Mouse (Mus musculus) forebrain, embryonic 11.5 days (tissue): ENCODE results near the gene Cacnb4. TPM values are rescaled to one million over a fixed set of nuclear protein-coding genes. Genes with fewer than 3 reads are reported as not detected.

Experiments
- ATAC-seq: fragments of 200-750 bp; cut with Nextera tagmentation; replicated peaks from 2 replicates; pipeline ENCODE4 v1.8.0; 2017; ENCODE audit warnings: moderate TSS enrichment; ENCODE audit not compliant: low FRiP score
- DNase-seq: peaks from one replicate; pipeline ENCODE4 v3.0.0-alpha.2; 2017; ENCODE audit warnings: low spot score
- H3K27ac ChIP-seq: fragments of 300-500 bp; sonication (generic); 2 replicates; pipeline ENCODE4 v1.5.1; 2014; ENCODE audit warnings: low read depth, low read length
- H3K27me3 ChIP-seq: fragments of 300-500 bp; sonication (generic); 2 replicates; pipeline ENCODE4 v1.6.1; 2014; ENCODE audit warnings: mild to moderate bottlenecking, low read length, mixed read lengths; ENCODE audit not compliant: control insufficient read depth, insufficient read depth
- H3K36me3 ChIP-seq: fragments of 300-500 bp; sonication (generic); 2 replicates; pipeline ENCODE4 v1.6.1; 2014; ENCODE audit warnings: mild to moderate bottlenecking, low read length, moderate library complexity, mixed read lengths; ENCODE audit not compliant: control insufficient read depth, insufficient read depth
- H3K4me1 ChIP-seq: fragments of 300-500 bp; sonication (generic); replicated peaks from 2 replicates; pipeline ENCODE4 v1.6.1; 2014; ENCODE audit warnings: low read length, mixed read lengths; ENCODE audit not compliant: control insufficient read depth, insufficient read depth
- H3K4me2 ChIP-seq: fragments of 300-500 bp; sonication (generic); 2 replicates; pipeline ENCODE4 v1.6.1; 2014; ENCODE audit warnings: low read depth, mild to moderate bottlenecking, low read length, moderate library complexity, mixed read lengths; ENCODE audit not compliant: severe bottlenecking
- H3K4me3 ChIP-seq: fragments of 300-500 bp; sonication (generic); 2 replicates; pipeline ENCODE4 v1.5.1; 2014; ENCODE audit warnings: low read depth, low read length
- H3K9ac ChIP-seq: fragments of 300-500 bp; sonication (generic); 2 replicates; pipeline ENCODE4 v1.6.1; 2014; ENCODE audit warnings: low read length
- H3K9me3 ChIP-seq: fragments of 300-500 bp; sonication (generic); 2 replicates; pipeline ENCODE4 v1.6.1; 2016; ENCODE audit warnings: low read length, mixed read lengths; ENCODE audit not compliant: control insufficient read depth
- WGBS: fragments of 180-500 bp; shearing (Covaris S2); extraction: QIAGEN DNeasy Blood & Tissue Kit; methylation state at CpG from one replicate; pipeline ENCODE4 v1.1.7; 2014; 5-methylcytosine and 5-hydroxymethylcytosine counted together
- polyA plus RNA-seq: library from polyadenylated mRNA; unstranded; fragments of >200 nt; fragmentation: Nextera tagmentation; extraction: Ambion mirVana; gene quantifications from 2 replicates; pipeline ENCODE4 v1.2.1, GENCODE M21; 2014

Cacnb4 gene
- polyA plus RNA-seq, 1 experiment from 2014 or later: 2.6 TPM

DNA sequence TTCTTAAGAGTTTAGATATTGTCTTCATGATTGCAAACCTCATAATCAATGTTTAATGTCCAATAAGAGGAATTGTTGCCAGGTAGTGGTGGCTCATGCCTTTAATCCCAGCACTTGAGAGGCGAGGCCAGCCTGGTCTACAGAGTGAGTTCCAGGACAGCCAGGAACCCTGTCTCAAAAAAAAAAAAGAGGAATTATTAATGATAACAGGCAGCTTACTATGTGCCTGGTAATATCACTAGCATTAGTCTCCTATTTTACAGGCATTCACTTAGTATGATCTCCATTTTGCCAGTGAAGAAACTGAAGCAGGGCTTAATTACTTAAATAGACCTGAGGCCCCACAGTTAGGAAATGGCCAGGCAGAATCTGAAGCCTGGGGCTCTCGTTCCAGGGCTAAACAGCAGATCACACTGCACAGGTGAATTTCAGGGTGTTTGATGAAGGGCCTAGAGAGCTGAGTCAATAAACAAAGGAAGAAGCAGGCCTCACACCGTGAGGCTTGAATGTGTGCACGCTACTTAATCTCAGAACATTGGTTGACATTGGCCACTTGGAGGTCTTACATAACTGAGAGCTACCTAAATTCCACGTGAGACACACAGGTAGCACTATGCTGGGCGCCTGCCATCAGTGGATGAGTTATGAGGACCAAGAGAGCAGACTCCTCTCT is 37.6 kb downstream of the Cacnb4 start:
- no peak for DNase-seq
- H3K27ac ChIP-seq: no peak overlapping the region
- H3K27me3 ChIP-seq: peaks cover 4% of the 10 kb centered on the region; the same call in 1 of the 2 replicates
- no peaks in the 10 kb centered on the region for H3K36me3 ChIP-seq
- H3K4me3 ChIP-seq: no peak overlapping the region
- 77% methylated on average over 6 of the region's 6 CpGs for WGBS
- H3K9me3 ChIP-seq: no peaks in the 10 kb centered on the region
- H3K4me1 ChIP-seq: peaks cover 6% of the 10 kb centered on the region; the same call in 1 of the 2 replicates
- H3K9ac ChIP-seq: no peak overlapping the region
- ATAC-seq: no peak
- no peak overlapping the region for H3K4me2 ChIP-seq

DNA sequence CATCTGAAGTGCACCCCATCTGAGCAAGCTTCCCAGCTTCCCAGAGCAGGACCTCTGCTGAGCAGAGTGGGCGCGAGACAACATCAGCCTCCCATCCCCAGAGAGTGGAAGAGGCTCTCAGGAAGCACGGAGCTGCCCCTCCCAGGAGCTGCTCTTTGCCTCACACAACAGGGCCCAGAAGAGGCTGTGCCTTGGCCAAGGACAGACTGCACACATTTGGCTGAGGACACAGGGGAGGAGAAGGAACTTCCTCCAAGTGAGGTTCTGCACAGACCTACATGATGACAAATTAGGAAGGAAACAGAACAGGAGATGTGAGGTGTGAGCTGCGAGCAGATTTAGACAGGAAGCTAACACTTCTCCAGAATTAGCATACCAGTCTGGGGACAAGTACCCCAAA is 38.4 kb downstream of the Cacnb4 start:
- no peaks in the 10 kb centered on the region for H3K36me3 ChIP-seq
- no peak for DNase-seq
- no peak overlapping the region for H3K9ac ChIP-seq
- ATAC-seq: no peak
- H3K4me1 ChIP-seq: peaks cover 7% of the 10 kb centered on the region; the same call in 1 of the 2 replicates
- H3K9me3 ChIP-seq: no peaks in the 10 kb centered on the region
- peaks cover 8% of the 10 kb centered on the region; the same call in 1 of the 2 replicates for H3K27me3 ChIP-seq
- WGBS: 52% methylated on average over 4 of the region's 4 CpGs
- H3K27ac ChIP-seq: no peak overlapping the region
- no peak overlapping the region for H3K4me2 ChIP-seq
- H3K4me3 ChIP-seq: no peak overlapping the region

- H3K4me3 ChIP-seq: no peak overlapping the region
- H3K9ac ChIP-seq: no peak overlapping the region
- peaks cover 7% of the 10 kb centered on the region; the same call in 1 of the 2 replicates for H3K4me1 ChIP-seq
- H3K27me3 ChIP-seq: peaks cover 8% of the 10 kb centered on the region; the same call in 1 of the 2 replicates
- no peaks in the 10 kb centered on the region for H3K9me3 ChIP-seq
- DNase-seq: no peak
- no peak for ATAC-seq
- H3K27ac ChIP-seq: no peak overlapping the region
- no peaks in the 10 kb centered on the region for H3K36me3 ChIP-seq
- WGBS: 49% methylated on average over 5 of the region's 5 CpGs
- no peak overlapping the region for H3K4me2 ChIP-seq
Observed at GRCm38 (mm10) chr2:52636051-52636450, 40.6 kb downstream of the Cacnb4 start.

- ATAC-seq (peak; percentile 81), DNase-seq (peak; percentile 69)
- no peak overlapping the region for H3K27ac ChIP-seq
- H3K36me3 ChIP-seq: no peaks in the 10 kb centered on the region
- H3K9ac ChIP-seq: no peak overlapping the region
- H3K4me3 ChIP-seq: no peak overlapping the region
- H3K27me3 ChIP-seq: peaks cover 8% of the 10 kb centered on the region; the same call in 1 of the 2 replicates
- 1% methylated on average over 4 of the region's 4 CpGs for WGBS
- peaks cover 7% of the 10 kb centered on the region; the same call in 1 of the 2 replicates for H3K4me1 ChIP-seq
- H3K9me3 ChIP-seq: no peaks in the 10 kb centered on the region
- peak overlapping the region; percentile 2; the same call in 1 of the 2 replicates for H3K4me2 ChIP-seq
Observed at GRCm38 (mm10) chr2:52635358-52635757, 41.3 kb downstream of the Cacnb4 start.

- Histone ChIP-seq H3K9ac (no peak overlapping the region), H3K27me3 (peaks cover 8% of the 10 kb centered on the region; the same call in 1 of the 2 replicates), H3K4me1 (peaks cover 7% of the 10 kb centered on the region; the same call in 1 of the 2 replicates), H3K27ac (no peak overlapping the region), H3K4me3 (no peak overlapping the region), H3K4me2 (no peak overlapping the region), H3K9me3 (no peaks in the 10 kb centered on the region), H3K36me3 (no peaks in the 10 kb centered on the region)
- ATAC-seq (peak; percentile 40; the same call in 1 of the 2 replicates), DNase-seq (peak; percentile 82)
- whole genome bisulfite sequencing: 8% methylated on average over 7 of the region's 7 CpGs
Observed at GRCm38 (mm10) chr2:52632880-52633279, 43.8 kb downstream of the Cacnb4 start.

DNA sequence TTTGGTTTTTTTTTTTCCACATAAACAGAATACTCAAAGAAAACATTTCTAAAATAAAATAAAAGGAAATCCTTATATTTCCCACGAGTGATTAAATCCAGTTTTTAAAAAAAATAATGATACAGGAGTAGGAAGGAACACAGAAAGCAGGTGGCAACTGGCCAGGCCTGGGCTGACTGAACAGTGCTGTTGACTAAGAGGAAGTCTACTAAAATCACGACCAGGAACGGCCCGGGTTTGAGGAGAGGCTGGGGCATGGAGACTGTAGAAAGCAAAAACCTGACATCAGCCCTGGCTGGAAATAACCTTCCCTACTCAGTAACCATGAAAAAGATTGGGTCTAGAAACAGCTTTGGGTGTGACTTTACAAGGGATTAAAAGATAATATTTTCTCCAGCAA is 48.4 kb downstream of the Cacnb4 start:
- H3K4me1 ChIP-seq: no peaks in the 10 kb centered on the region; the same call in 1 of the 2 replicates
- H3K36me3 ChIP-seq: no peaks in the 10 kb centered on the region
- no peak overlapping the region for H3K4me3 ChIP-seq
- WGBS: 95% methylated on average over 4 of the region's 4 CpGs
- H3K9ac ChIP-seq: no peak overlapping the region
- H3K9me3 ChIP-seq: no peaks in the 10 kb centered on the region
- ATAC-seq (no peak), DNase-seq (no peak)
- H3K27ac ChIP-seq: no peak overlapping the region
- no peak overlapping the region for H3K4me2 ChIP-seq
- H3K27me3 ChIP-seq: no peaks in the 10 kb centered on the region; the same call in 1 of the 2 replicates

- DNase-seq: no peak
- H3K9me3 ChIP-seq: no peaks in the 10 kb centered on the region
- WGBS: 83% methylated on average over 3 of the region's 3 CpGs
- H3K4me2 ChIP-seq: no peak overlapping the region
- no peaks in the 10 kb centered on the region; the same call in 1 of the 2 replicates for H3K4me1 ChIP-seq
- no peaks in the 10 kb centered on the region for H3K36me3 ChIP-seq
- no peaks in the 10 kb centered on the region for H3K27me3 ChIP-seq
- H3K4me3 ChIP-seq: no peak overlapping the region
- no peak overlapping the region for H3K27ac ChIP-seq
- ATAC-seq: no peak
- no peak overlapping the region for H3K9ac ChIP-seq
Observed at GRCm38 (mm10) chr2:52626266-52626665, 50.4 kb downstream of the Cacnb4 start.

DNA sequence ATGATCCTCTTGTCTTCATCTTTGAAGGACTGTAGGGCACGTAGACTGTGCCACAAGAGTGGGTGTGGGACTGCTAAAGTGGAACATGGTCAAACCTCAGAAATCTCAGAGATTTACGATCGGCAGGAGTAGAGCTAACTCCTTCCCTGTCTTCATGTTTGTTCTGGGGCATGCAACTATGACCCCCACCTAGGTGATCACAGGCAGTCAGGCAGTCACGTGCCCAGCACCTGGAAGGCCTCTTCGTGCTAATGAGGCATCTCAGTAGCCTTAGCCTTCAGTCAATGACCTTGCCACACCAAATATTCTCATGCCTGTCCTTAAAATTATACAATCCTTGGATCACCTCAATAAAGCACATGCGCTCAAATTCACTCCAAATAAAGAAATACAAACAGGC is 50.9 kb downstream of the Cacnb4 start:
- H3K9me3 ChIP-seq: no peaks in the 10 kb centered on the region
- no peak overlapping the region for H3K4me2 ChIP-seq
- no peaks in the 10 kb centered on the region; the same call in 1 of the 2 replicates for H3K4me1 ChIP-seq
- DNase-seq: no peak
- 93% methylated on average over 6 of the region's 6 CpGs for WGBS
- no peaks in the 10 kb centered on the region for H3K27me3 ChIP-seq
- no peak overlapping the region for H3K4me3 ChIP-seq
- no peak overlapping the region for H3K9ac ChIP-seq
- H3K27ac ChIP-seq: no peak overlapping the region
- no peaks in the 10 kb centered on the region for H3K36me3 ChIP-seq
- ATAC-seq: no peak
